32 mouse cellular contexts compared by ENCODE assay signal in genomic region chr11:84684325-84684724, GRCm38 (mm10).
"Had no signal": no experiment of that assay in that cellular context is flagged by ENCODE, and none has a peak within 500 bp of the region (broad histone marks: within the 10 kb centered on the region; RNA-seq: fewer than 3 reads in every experiment).

No protein-coding gene starts in this region.

- ATAC-seq: liver, embryonic 12.5 days; liver, postnatal 0 days; lung, postnatal 0 days; midbrain, embryonic 13.5 days; midbrain, embryonic 15.5 days; midbrain, embryonic 16.5 days had no signal

- H3K9ac ChIP-seq: limb, embryonic 12.5 days; limb, embryonic 13.5 days; limb, embryonic 15.5 days; liver, embryonic 12.5 days; liver, embryonic 13.5 days; liver, embryonic 14.5 days; liver, embryonic 15.5 days; liver, postnatal 0 days; lung, embryonic 14.5 days; lung, embryonic 15.5 days; midbrain, embryonic 12.5 days; midbrain, embryonic 13.5 days; midbrain, embryonic 15.5 days had no signal

- H3K27ac ChIP-seq: left cerebral cortex, adult 2 months; limb, embryonic 10.5 days; limb, embryonic 12.5 days; limb, embryonic 13.5 days; limb, embryonic 15.5 days; liver, embryonic 12.5 days; liver, embryonic 13.5 days; liver, embryonic 14.5 days; liver, embryonic 15.5 days; lung, embryonic 15.5 days; macrophage; midbrain, embryonic 10.5 days; midbrain, embryonic 13.5 days; midbrain, embryonic 15.5 days had no signal

- H3K9me3 ChIP-seq: limb, embryonic 10.5 days; limb, embryonic 12.5 days; limb, embryonic 15.5 days; liver, embryonic 12.5 days; liver, embryonic 13.5 days; liver, embryonic 15.5 days; lung, embryonic 15.5 days; megakaryocyte, embryonic 14.5 days; midbrain, embryonic 10.5 days; midbrain, embryonic 12.5 days; midbrain, embryonic 13.5 days; midbrain, embryonic 15.5 days had no signal

- H3K4me1 ChIP-seq: limb, embryonic 12.5 days; limb, embryonic 13.5 days; limb, embryonic 15.5 days; liver, embryonic 13.5 days; lung, embryonic 15.5 days had no signal

- H3K4me2 ChIP-seq: limb, embryonic 12.5 days; limb, embryonic 13.5 days; limb, embryonic 15.5 days; liver, embryonic 11.5 days; liver, embryonic 12.5 days; liver, embryonic 13.5 days; liver, embryonic 15.5 days; lung, embryonic 14.5 days; lung, embryonic 15.5 days; midbrain, embryonic 11.5 days; midbrain, embryonic 12.5 days; midbrain, embryonic 13.5 days; midbrain, embryonic 15.5 days had no signal

- H3K4me3 ChIP-seq: left cerebral cortex, adult 2 months; limb, embryonic 10.5 days; limb, embryonic 12.5 days; limb, embryonic 13.5 days; limb, embryonic 15.5 days; liver, embryonic 12.5 days; liver, embryonic 13.5 days; liver, embryonic 15.5 days; lung, embryonic 15.5 days; megakaryocyte, embryonic 14.5 days; midbrain, embryonic 10.5 days; midbrain, embryonic 12.5 days; midbrain, embryonic 13.5 days; midbrain, embryonic 15.5 days; myocyte had no signal

- H3K27me3 ChIP-seq: limb, embryonic 15.5 days; lung, embryonic 15.5 days had no signal

- DNase-seq: left cerebral cortex, postnatal 4 days; liver; liver, embryonic 13.5 days; liver, postnatal 0 days; lung, adult 18-20 months; lung, adult 2 months; lung, embryonic 14.5 days; lung, postnatal 10 days; lung, postnatal 14 days; lung, postnatal 36 days; lung, postnatal 4 days; midbrain, embryonic 14.5 days had no signal

- H3K36me3 ChIP-seq: limb, embryonic 10.5 days; limb, embryonic 12.5 days; limb, embryonic 13.5 days; limb, embryonic 15.5 days; liver, embryonic 12.5 days; liver, embryonic 13.5 days; liver, embryonic 15.5 days; lung, embryonic 15.5 days; midbrain, embryonic 10.5 days; midbrain, embryonic 12.5 days; midbrain, embryonic 13.5 days; midbrain, embryonic 15.5 days had no signal
